Mouse (Mus musculus) spleen, adult 2 months (tissue): ENCODE results near the gene Top1.

Experiments used
- CTCF ChIP-seq: fragments of 200-500 bp; IDR thresholded peaks from 2 replicates; pipeline ENCODE4 v1.5.1; 2011; ENCODE audit warnings: mild to moderate bottlenecking, inconsistent platforms; ENCODE audit not compliant: insufficient read depth, insufficient read length, insufficient replicate concordance; ENCODE audit errors: extremely low read depth
- POLR2A ChIP-seq: fragments of 200-500 bp; IDR thresholded peaks from 2 replicates; pipeline ENCODE4 v1.6.1; 2011; ENCODE audit warnings: low read depth, low read length, inconsistent platforms

GRCm38 (mm10) chr2:160715463-160716030, 69.9 kb downstream of the Top1 start:
- TF ChIP-seq POLR2A (no peak), CTCF (no peak)
